Mouse (Mus musculus) megakaryocyte, embryonic 14.5 days (primary cell): Measurements from ENCODE around the gene Gm10260.

Source experiments
- FLI1 ChIP-seq: IDR thresholded peaks from 2 replicates; pipeline ENCODE4 v1.6.1; 2012; ENCODE audit warnings: low read length, inconsistent platforms, mixed read lengths
- GATA1 ChIP-seq: IDR thresholded peaks from 3 replicates; pipeline ENCODE4 v1.6.1; 2012; ENCODE audit warnings: mixed read lengths, low read length, inconsistent platforms, borderline replicate concordance

GRCm38 (mm10) chr13:97776702-97777101 is 16.3 kb upstream of the Gm10260 start:
- TF ChIP-seq GATA1 = no peak
- TF ChIP-seq FLI1 = no peak
